Mouse (Mus musculus): Measurements from ENCODE around the gene Fam19a5. TPM values are rescaled to one million over a fixed set of nuclear protein-coding genes. Genes with fewer than 3 reads are reported as not detected.
A peak's percentile ranks its signal among the peaks of the same experiment; 100 is the strongest.

The Fam19a5 gene
- 20.5 and 21.7 TPM in 2 replicates for polyA plus RNA-seq (2015; fragmentation: Nextera tagmentation; extraction: Ambion mirVana)

DNA sequence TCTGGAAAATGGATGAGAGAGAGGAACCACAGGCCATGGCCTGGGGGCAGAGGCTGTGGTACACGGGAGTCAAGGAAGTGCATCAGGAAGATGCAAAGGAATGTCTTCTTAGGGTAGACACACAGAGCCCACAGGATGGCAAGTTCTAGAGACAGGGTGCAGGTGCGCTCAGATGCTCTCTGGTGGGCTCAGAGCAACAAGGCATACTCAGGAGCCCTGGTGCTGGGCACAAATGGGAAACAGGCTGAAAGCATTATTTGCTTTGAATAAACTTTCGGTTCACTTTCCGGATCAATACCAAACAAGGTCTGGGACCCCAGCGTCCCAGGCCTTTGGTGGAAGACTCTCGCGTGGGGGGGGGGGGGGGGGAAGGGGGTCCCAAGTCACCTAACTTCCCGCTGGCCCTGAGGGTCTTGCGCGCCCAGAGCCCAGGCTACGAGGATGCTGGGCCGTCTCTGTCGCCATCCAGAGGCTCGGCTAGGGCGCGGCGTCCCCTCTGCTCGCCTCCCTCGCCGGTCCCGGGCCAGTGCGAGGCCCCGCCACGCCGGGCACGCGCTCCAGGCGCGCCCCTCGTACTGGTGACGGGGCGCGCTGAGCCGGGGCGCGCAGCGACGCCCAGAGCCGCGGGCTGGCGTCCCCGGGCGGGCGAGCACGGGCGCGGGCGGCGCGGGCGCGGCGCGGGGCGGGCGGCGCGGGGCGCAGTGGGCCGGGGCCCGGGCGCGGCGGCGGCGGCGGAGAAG, at the start of gene Fam19a5:
Fam19a5 (plus strand) TSS at position 701 of the 740 bp plus-strand sequence.
- Histone ChIP-seq H3K4me3 (peak within 1 kb of the TSS; percentile 86), H3K27ac (peak within 1 kb of the TSS; percentile 90), H3K36me3 (no peaks in the 10 kb centered on the region), H3K9me3 (no peaks in the 10 kb centered on the region), H3K9ac (peak within 1 kb of the TSS; percentile 93), H3K4me1 (replicated peaks) (peaks cover 39% of the 10 kb centered on the region), H3K27me3 (peaks cover 22% of the 10 kb centered on the region), H3K4me2 (peak within 1 kb of the TSS; percentile 76)
- peak; percentile 82 for ATAC-seq (ENCODE audit: low FRiP score)
- WGBS: 9% methylated on average over 5 of the region's 67 CpGs

DNA sequence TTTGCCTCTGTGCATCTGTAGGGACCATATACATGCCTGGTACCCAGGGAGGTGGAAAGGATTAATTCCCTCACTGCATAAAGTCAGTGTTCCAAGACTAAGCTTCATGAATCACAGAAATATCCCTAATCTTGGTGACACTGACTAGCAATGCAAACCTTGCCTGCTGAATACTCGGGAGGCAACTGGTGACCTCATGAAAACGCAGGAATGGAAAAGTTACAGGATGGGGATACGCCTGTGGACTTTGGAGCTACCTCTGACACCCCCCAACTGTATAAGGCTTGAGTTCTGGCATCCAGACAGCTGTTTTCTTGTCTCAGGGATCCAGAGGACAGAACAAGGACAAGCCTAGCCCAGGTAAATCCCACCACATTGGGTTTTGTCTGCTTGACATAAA, 42.4 kb upstream of the Fam19a5 start:
- H3K9me3 ChIP-seq: no peaks in the 10 kb centered on the region
- H3K9ac ChIP-seq: no peak overlapping the region
- 81% methylated on average over 3 of the region's 3 CpGs for WGBS
- no peak overlapping the region for H3K4me2 ChIP-seq
- H3K27me3 ChIP-seq: no peaks in the 10 kb centered on the region
- H3K27ac ChIP-seq: no peak overlapping the region
- no peak overlapping the region for H3K4me3 ChIP-seq
- ATAC-seq (ENCODE audit: low FRiP score): no peak
- no peaks in the 10 kb centered on the region for H3K4me1 ChIP-seq (replicated peaks)
- H3K36me3 ChIP-seq: no peaks in the 10 kb centered on the region

DNA sequence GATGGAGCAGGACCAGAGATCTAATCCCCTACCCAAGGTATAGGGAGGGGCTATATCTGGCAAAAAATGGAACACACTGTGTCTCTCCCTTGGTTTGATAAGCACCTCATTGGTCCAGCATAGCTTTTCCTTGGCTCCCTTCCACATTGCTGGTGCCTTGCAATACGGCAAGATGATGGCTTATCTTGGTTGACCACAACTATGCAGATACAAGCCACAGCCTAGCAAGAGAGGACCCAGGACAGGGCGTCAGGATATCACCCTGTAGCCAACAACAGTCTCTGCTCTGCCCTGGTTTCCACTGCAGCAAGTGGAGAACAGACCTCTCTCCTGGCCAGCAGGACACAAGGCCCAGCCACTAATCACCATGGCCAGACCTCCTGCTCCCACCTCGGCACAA, 36.8 kb upstream of the Fam19a5 start:
- Histone ChIP-seq H3K4me1 (replicated peaks) (no peaks in the 10 kb centered on the region), H3K4me3 (no peak overlapping the region), H3K4me2 (no peak overlapping the region), H3K9ac (no peak overlapping the region), H3K27ac (no peak overlapping the region), H3K36me3 (no peaks in the 10 kb centered on the region), H3K27me3 (no peaks in the 10 kb centered on the region), H3K9me3 (no peaks in the 10 kb centered on the region)
- no peak for ATAC-seq (ENCODE audit: low FRiP score)
- WGBS: 76% methylated on average over 3 of the region's 3 CpGs

DNA sequence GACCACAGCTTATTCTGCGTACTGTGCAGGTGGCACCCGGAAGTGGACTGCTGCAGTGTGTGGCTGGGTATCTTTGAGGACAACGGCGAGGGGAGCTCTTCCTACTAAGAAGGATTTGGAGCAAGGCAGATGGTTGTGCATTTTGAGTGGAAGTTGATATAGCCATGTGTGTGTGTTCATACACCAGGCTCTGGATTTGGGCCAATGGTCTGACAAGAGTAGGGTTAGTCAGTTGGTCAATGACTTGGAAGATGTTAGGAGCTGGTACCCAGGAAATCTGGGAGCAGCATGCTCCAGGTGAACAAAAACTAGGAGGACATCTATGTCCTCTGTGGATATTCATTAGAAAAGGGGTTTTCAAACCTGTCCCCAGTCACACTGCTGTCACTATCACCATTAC, 33.2 kb upstream of the Fam19a5 start:
- no peak for ATAC-seq (ENCODE audit: low FRiP score)
- no peaks in the 10 kb centered on the region for H3K27me3 ChIP-seq
- 96% methylated on average over 4 of the region's 4 CpGs for WGBS
- no peak overlapping the region for H3K27ac ChIP-seq
- H3K36me3 ChIP-seq: no peaks in the 10 kb centered on the region
- no peak overlapping the region for H3K4me3 ChIP-seq
- no peak overlapping the region for H3K4me2 ChIP-seq
- H3K4me1 ChIP-seq (replicated peaks): no peaks in the 10 kb centered on the region
- no peaks in the 10 kb centered on the region for H3K9me3 ChIP-seq
- H3K9ac ChIP-seq: no peak overlapping the region

DNA sequence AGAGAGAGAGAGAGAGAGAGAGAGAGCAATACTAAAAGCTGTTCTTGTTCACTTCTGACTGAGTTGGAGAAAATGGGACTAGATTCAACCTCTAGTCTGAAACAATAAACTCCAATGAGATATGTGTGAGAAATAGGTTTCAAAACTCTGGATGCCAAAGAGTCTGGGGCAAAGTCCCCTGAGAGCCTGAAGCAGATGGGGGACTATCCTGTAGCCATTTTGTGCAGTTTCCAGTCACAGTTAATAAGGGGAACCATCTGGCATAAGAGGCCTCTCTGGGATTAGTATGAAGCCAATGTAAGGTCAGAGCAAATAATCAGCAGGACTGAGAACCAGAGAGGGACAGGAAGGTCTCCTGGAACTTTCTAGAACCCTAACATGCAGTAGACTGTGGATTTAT, 25.9 kb upstream of the Fam19a5 start:
- Histone ChIP-seq H3K36me3 (no peaks in the 10 kb centered on the region), H3K27me3 (no peaks in the 10 kb centered on the region), H3K9ac (no peak overlapping the region), H3K4me1 (replicated peaks) (no peaks in the 10 kb centered on the region), H3K27ac (no peak overlapping the region), H3K4me3 (no peak overlapping the region), H3K9me3 (no peaks in the 10 kb centered on the region), H3K4me2 (no peak overlapping the region)
- ATAC-seq (ENCODE audit: low FRiP score): no peak

DNA sequence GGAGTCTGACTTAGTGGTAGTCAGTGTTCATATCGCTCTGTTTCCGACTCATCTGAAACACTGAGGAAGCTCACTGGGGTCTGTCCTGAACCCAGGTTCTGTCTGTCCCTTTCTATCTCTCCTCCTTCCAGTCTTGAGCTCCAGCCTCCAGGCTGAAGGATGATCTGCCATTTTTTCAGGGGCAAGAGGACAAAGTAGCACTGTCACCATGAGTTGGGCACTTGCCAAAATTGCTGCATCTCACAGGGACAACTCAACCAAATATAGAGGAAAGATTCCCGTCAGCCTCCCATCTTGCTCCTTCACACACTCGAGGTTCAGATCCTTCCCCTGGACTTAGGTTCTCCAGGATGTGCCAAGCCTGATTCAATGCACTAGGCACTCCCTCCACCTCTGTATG, 14.8 kb upstream of the Fam19a5 start:
- H3K27ac ChIP-seq: no peak overlapping the region
- no peaks in the 10 kb centered on the region for H3K4me1 ChIP-seq (replicated peaks)
- H3K9ac ChIP-seq: no peak overlapping the region
- no peak for ATAC-seq (ENCODE audit: low FRiP score)
- H3K4me2 ChIP-seq: no peak overlapping the region
- H3K36me3 ChIP-seq: no peaks in the 10 kb centered on the region
- peaks cover 5% of the 10 kb centered on the region; the same call in 1 of the 2 replicates for H3K9me3 ChIP-seq
- H3K27me3 ChIP-seq: no peaks in the 10 kb centered on the region
- 87% methylated on average over 4 of the region's 4 CpGs for WGBS
- no peak overlapping the region for H3K4me3 ChIP-seq

DNA sequence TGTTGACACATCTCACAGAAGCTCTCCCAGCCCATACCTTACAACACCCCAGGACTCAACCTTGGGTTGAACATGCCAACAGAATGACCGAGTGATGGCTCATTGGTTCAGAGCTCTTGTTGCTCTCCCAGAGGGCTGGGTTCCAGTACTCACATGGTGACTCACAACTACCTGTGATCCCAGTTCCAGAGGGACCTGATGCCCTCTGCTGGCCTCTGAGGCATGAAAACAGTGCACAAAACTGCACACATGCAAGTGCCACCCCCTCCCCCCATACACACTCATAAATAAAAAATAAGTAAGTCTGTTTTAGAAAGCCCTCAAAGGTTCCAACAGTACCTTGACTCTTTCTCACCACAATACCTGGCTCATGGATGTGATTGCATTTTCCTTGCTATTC, 2.4 kb upstream of the Fam19a5 start:
- Histone ChIP-seq H3K36me3 (no peaks in the 10 kb centered on the region), H3K9me3 (no peaks in the 10 kb centered on the region), H3K4me1 (replicated peaks) (peaks cover 18% of the 10 kb centered on the region), H3K9ac (no peak overlapping the region), H3K4me2 (no peak overlapping the region), H3K27me3 (peaks cover 22% of the 10 kb centered on the region), H3K27ac (no peak overlapping the region), H3K4me3 (no peak overlapping the region)
- WGBS: 56% methylated on average over 1 of the region's 1 CpGs
- no peak for ATAC-seq (ENCODE audit: low FRiP score)

DNA sequence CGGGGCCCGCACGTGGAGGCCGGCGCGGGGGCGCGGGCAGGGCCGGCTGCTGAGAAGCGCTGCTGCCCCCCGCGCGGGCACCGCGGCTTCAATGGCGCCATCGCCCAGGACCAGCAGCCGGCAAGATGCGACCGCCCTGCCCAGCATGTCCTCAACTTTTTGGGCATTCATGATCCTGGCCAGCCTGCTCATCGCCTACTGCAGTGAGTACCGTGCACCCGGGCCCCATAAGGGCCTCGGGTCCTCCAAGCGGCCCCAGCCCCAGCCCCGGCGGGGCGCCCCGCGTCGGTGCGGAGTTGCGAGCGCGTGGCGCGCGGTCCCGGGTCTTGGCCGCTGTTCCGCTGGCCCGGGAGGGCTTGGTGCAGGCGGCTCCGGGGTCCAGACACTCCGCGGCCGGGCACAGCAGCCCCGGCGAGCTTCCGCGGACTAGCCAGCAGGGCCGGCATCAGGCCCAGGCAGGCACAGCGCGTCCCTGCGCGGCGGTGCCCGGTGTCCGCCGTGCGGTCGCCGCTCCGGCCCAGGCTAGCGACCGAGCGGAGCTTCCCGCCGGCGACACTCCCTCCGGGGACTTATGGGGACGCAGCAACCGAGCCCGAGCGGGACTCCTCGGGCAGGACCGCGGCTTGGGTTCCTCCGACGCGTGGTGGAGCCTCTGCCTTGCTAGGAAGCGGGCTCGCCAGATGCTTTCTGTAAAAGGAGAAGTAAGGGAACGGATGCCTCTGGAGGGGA, 466 bp downstream of the Fam19a5 start:
- Histone ChIP-seq H3K4me3 (peak overlapping the region; percentile 86), H3K4me2 (peak overlapping the region; percentile 76), H3K36me3 (no peaks in the 10 kb centered on the region), H3K9me3 (no peaks in the 10 kb centered on the region), H3K27me3 (peaks cover 22% of the 10 kb centered on the region), H3K9ac (peak overlapping the region; percentile 93), H3K4me1 (replicated peaks) (peaks cover 47% of the 10 kb centered on the region), H3K27ac (peak overlapping the region; percentile 90)
- under 1% methylated on average over 83 of the region's 84 CpGs for WGBS
- ATAC-seq (ENCODE audit: low FRiP score): peak; percentile 62

DNA sequence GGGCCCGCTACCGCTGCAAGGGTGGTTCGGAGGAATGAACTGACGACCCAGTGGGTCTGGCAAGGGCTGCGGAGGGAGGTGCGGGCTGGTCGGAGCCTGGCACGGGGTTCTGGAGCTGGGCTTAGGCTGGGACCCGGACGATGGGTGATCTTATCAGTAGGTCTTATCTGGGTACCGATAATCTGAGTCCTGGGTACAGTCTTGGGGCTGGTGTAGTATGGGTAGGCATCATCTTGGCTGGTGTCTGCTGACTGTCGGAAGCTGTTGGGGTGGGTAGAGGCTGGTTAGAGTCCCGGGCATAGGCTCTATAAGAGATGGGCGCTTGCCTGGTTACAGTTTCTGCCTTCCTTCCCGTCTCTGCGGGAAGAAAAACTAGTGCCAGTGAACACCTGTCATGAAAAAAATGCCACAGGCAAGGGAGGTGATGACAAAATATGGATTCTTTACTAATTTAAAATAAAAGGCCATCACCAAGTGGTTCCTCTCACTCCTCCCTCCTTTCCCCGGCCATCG, 1.1 kb downstream of the Fam19a5 start:
- no peaks in the 10 kb centered on the region for H3K9me3 ChIP-seq
- ATAC-seq (ENCODE audit: low FRiP score): peak; percentile 18; the same call in 1 of the 2 replicates
- H3K9ac ChIP-seq: peak overlapping the region; percentile 93
- peaks cover 52% of the 10 kb centered on the region for H3K4me1 ChIP-seq (replicated peaks)
- peak overlapping the region; percentile 76 for H3K4me2 ChIP-seq
- peak overlapping the region; percentile 86 for H3K4me3 ChIP-seq
- H3K27me3 ChIP-seq: peaks cover 19% of the 10 kb centered on the region
- no peaks in the 10 kb centered on the region for H3K36me3 ChIP-seq
- 6% methylated on average over 18 of the region's 18 CpGs for WGBS
- peak overlapping the region; percentile 90 for H3K27ac ChIP-seq

DNA sequence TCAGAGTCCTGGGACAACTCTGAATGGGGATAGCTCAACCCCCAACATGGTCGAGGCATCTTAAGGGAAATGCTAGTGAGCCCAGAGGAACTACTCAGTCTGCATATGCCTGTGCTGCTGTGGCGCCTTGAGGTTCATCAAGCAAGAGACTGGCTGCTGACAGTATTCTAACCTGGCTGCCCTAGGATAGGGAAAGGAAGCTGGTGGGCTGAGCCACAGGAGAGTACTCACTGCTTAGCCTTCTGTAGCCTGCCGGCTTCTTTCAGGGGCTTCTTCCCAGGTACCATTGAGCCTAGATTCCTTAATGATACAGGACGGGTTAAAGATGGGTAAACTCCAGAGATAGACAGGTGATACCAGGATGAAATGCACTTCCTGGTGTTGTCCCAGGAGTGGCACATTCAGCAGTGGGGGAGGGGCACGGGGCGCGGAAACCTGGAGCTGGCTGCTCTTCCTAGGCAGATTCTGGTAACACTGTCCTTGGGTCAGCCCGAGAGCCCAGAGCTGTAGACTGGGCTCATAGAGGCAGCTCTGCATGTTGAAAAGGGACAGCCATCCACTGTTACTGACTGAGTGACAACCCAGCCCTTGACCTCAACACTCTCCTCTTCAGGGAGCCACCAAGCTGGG, 1.7 kb downstream of the Fam19a5 start:
- WGBS: 20% methylated on average over 8 of the region's 8 CpGs
- Histone ChIP-seq H3K9me3 (no peaks in the 10 kb centered on the region), H3K36me3 (no peaks in the 10 kb centered on the region), H3K27me3 (peaks cover 14% of the 10 kb centered on the region), H3K4me1 (replicated peaks) (peaks cover 58% of the 10 kb centered on the region), H3K9ac (peak overlapping the region; percentile 93), H3K4me2 (peak overlapping the region; percentile 76), H3K27ac (peak overlapping the region; percentile 90), H3K4me3 (peak overlapping the region; percentile 86)
- no peak for ATAC-seq (ENCODE audit: low FRiP score)

DNA sequence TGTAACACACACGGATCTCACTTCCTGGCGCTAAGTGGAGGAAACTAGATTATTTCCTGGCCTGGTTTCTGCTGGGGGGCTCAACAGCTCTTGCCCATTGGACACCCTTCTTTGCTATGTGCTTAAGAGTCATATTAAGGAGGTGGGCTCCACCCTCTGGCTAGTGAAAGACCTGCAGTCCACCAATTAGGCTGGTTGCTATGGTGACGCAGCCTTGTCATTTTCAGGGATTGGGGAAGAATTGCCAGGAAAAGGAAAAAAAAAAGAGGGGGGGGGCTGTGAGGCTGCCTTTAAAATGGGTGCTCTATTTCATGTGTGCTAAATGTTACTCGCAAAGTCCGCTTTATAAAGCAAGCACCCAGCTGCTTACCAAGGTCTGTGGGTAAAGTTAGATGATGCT, 2.9 kb downstream of the Fam19a5 start:
- ATAC-seq (ENCODE audit: low FRiP score): no peak
- Histone ChIP-seq H3K4me1 (replicated peaks) (peaks cover 70% of the 10 kb centered on the region), H3K27ac (no peak overlapping the region; the same call in 1 of the 2 replicates), H3K4me3 (peak overlapping the region; percentile 86), H3K4me2 (peak overlapping the region; percentile 76), H3K9me3 (no peaks in the 10 kb centered on the region), H3K27me3 (peaks cover 14% of the 10 kb centered on the region), H3K36me3 (no peaks in the 10 kb centered on the region), H3K9ac (peak overlapping the region; percentile 51; the same call in 1 of the 2 replicates)
- WGBS: 41% methylated on average over 5 of the region's 5 CpGs

DNA sequence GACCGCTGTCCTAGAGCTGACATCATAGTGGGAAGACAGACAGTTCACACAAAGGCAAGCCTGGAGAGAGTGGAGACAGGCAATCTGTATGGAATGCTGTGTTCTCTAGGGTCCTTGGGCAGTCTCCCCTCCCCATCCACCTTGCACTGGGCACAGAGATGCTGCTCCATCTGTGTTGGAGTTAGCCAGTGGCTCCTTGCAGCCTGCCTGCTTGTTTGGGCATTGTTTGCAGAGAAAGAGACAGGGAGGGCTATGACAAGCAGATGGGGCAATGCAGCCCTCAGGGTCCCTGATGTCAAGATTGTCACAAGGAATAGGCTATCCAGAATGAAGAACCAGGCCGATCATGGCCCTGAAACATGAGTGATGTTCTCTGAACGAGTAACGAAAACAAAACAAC, 5.6 kb downstream of the Fam19a5 start:
- 56% methylated on average over 4 of the region's 4 CpGs for WGBS
- H3K4me3 ChIP-seq: no peak overlapping the region
- no peak for ATAC-seq (ENCODE audit: low FRiP score)

More for the DNA sequence above, 5.6 kb downstream of the Fam19a5 start:
- no peaks in the 10 kb centered on the region for H3K36me3 ChIP-seq
- 0 out of 2 replicates have a peak overlapping the region, but pooled peaks have one; percentile 30 for H3K27ac ChIP-seq
- no peaks in the 10 kb centered on the region for H3K9me3 ChIP-seq
- peak overlapping the region; percentile 30; the same call in 1 of the 2 replicates for H3K9ac ChIP-seq
- H3K4me2 ChIP-seq: no peak overlapping the region
- H3K4me1 ChIP-seq (replicated peaks): peaks cover 71% of the 10 kb centered on the region
- H3K27me3 ChIP-seq: 0 out of 2 replicates have a peak, but pooled peaks cover 7% of the 10 kb centered on the region

Data from hindbrain, embryonic 13.5 days (tissue).